In the genomic region with DNA sequence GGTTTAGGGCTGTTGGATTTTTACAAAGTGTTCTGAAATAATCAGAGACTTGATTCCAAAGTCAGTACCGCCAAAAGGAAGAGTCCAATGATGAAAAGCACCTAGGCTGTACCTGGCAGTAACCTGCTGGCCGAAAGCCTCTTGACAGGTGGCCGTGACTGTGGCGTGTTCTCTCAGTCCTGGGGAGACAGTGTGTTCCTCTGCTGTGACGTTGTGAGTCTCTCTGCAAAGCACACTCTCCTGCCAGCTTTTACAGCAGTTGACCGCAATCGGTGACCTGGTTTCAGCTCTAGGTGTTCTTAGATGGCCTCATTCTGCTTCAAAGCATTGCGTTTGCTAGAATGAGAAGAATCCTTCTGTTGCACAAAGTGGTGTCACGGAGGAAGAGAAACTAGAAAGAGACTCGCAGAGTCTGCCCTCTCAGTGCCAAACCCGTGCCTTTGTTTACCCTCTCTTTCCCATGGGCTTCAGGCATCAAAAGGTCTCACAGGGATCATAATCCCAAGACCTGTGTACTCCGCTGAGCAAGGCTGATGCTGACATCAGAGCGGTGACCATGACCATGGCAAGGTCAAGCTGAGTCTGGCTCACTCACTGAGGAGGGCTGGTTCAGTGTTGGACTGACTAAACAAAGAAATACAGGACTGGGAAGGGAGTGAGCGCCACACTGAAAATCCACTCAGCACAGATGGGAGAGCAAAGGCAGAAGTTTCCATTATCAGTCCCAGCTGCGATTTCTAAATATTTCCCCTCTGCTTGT, we compare ENCODE assay signal across 11 mouse cellular contexts.
DNase-seq lines count a peak whose midpoint lies in the region; ATAC-seq lines count a peak whose summit lies in the region.
"Had no signal": no experiment of that assay in that cellular context is flagged by ENCODE, and none has a peak within 500 bp of the region (broad histone marks: within the 10 kb centered on the region; RNA-seq: fewer than 3 reads in every experiment).

No protein-coding gene starts in this region.

- DNase-seq in heart, adult 11 months, result peak; percentile 78
- DNase-seq in heart, postnatal 4 days, result no peak
- peak; percentile 23 to 52 for DNase-seq in adrenal gland, adult 18-20 months (ENCODE audit: low spot score in 2 of 2)
- DNase-seq in cerebellum, adult 11-12 months, result peak; percentile 85
- peak; percentile 69 to 76 for DNase-seq in cerebellum, postnatal 36 days
- no peak for DNase-seq in heart, postnatal 14 days
- DNase-seq in frontal cortex, postnatal 36 days (ENCODE audit: low spot score in 2 of 2), result no peak
- DNase-seq: lung, embryonic 14.5 days; thymus, postnatal 14 days had no signal

- no peak for ATAC-seq in megakaryocyte-erythroid progenitor cell, adult 5-6 weeks (replicated peaks; ENCODE audit: low FRiP score, low TSS enrichment, poor library complexity, severe bottlenecking)
- ATAC-seq: midbrain, embryonic 16.5 days had no signal

- intact Hi-C loops in heart, postnatal 14 days (cut with DNase I), result no loop called here

Comparison
In these comparisons a context has a peak if more than half of its experiments do, and no peak if none do; other contexts are left out.
1. DNase-seq: peak in heart, adult 11 months (single experiment), adrenal gland, adult 18-20 months (2 of 2), cerebellum, adult 11-12 months (single experiment) and cerebellum, postnatal 36 days (2 of 2); none in heart, postnatal 4 days (single experiment), heart, postnatal 14 days (0 of 2) and frontal cortex, postnatal 36 days (0 of 2).